ENCODE assay signal across 22 mouse cellular contexts in genomic region chr4:33446265-33446664, GRCm38 (mm10).
DNase-seq lines count a peak whose midpoint lies in the region; ATAC-seq and TF ChIP-seq lines count a peak whose summit lies in the region.
"Had no signal": no experiment of that assay in that cellular context is flagged by ENCODE, and none has a peak within 500 bp of the region (broad histone marks: within the 10 kb centered on the region; RNA-seq: fewer than 3 reads in every experiment).

No protein-coding gene starts in this region.

- H3K9me3 ChIP-seq in MEL (replicated peaks; ENCODE audit: insufficient read depth, low read length), result no peaks in the 10 kb centered on the region
- H3K9me3 ChIP-seq in stomach, postnatal 0 days (ENCODE audit: control insufficient read depth, low read length), result no peaks in the 10 kb centered on the region
- H3K9me3 ChIP-seq: embryonic facial prominence, embryonic 15.5 days; forebrain, embryonic 12.5 days; heart, embryonic 10.5 days; hindbrain, embryonic 13.5 days; intestine, embryonic 15.5 days had no signal

- no peaks in the 10 kb centered on the region for H3K27me3 ChIP-seq in MEL (ENCODE audit: control insufficient read depth in 1 of 2, insufficient read depth in 2 of 2, low read length in 2 of 2)
- no peaks in the 10 kb centered on the region for H3K27me3 ChIP-seq in stomach, postnatal 0 days (ENCODE audit: control insufficient read depth, insufficient read depth, low read length)
- H3K27me3 ChIP-seq: embryonic facial prominence, embryonic 15.5 days; forebrain, embryonic 12.5 days; hindbrain, embryonic 13.5 days; intestine, embryonic 15.5 days had no signal

- TF ChIP-seq POLR2A in MEL (IDR thresholded peaks at IDR 0.05; ENCODE audit: control insufficient read depth in 1 of 2, insufficient read depth in 1 of 2, low read depth in 1 of 2, low read length in 2 of 2, poor library complexity in 1 of 2), result no peak

- no peak overlapping the region for H3K9ac ChIP-seq in MEL (ENCODE audit: control insufficient read depth, low read depth, low read length, poor library complexity, severe bottlenecking)
- H3K9ac ChIP-seq in stomach, postnatal 0 days (ENCODE audit: low read length), result no peak overlapping the region
- H3K9ac ChIP-seq: embryonic facial prominence, embryonic 15.5 days; forebrain, embryonic 12.5 days; hindbrain, embryonic 13.5 days; intestine, embryonic 15.5 days had no signal

- no peaks in the 10 kb centered on the region for H3K79me2 ChIP-seq in MEL (ENCODE audit: control insufficient read depth, insufficient read depth, low read length, poor library complexity)

- TF ChIP-seq RAD21 in MEL (IDR thresholded peaks at IDR 0.05; ENCODE audit: low read depth, low read length), result no peak

- no peak overlapping the region for H3K27ac ChIP-seq in MEL (ENCODE audit: control insufficient read depth, low read depth, low read length)
- no peak overlapping the region for H3K27ac ChIP-seq in stomach, postnatal 0 days (replicated peaks)
- H3K27ac ChIP-seq: embryonic facial prominence, embryonic 15.5 days; forebrain, embryonic 12.5 days; heart, embryonic 10.5 days; hindbrain, embryonic 13.5 days; hindbrain, postnatal 0 days; intestine, embryonic 15.5 days had no signal

- no peak for TF ChIP-seq CTCF in MEL (IDR thresholded peaks at IDR 0.05 in 2 of 3, conservative IDR thresholded peaks at IDR 0.05 in 1 of 3; ENCODE audit: control insufficient read depth in 1 of 3, insufficient read depth in 1 of 3, low read depth in 2 of 3, low read length in 3 of 3, poor library complexity in 1 of 3, severe bottlenecking in 1 of 3)
- TF ChIP-seq CTCF in stomach, postnatal 0 days (IDR thresholded peaks at IDR 0.05; ENCODE audit: low read depth), result no peak

- 85% methylated on average over 3 of the region's 3 CpGs for WGBS in stomach, postnatal 0 days

- H3K4me2 ChIP-seq in stomach, postnatal 0 days (replicated peaks; ENCODE audit: low read depth), result no peak overlapping the region
- H3K4me2 ChIP-seq: embryonic facial prominence, embryonic 15.5 days; forebrain, embryonic 12.5 days; hindbrain, embryonic 13.5 days; intestine, embryonic 15.5 days had no signal

- DNase-seq in 3134 (ENCODE audit: extremely low read depth, insufficient read length, low spot score) (peak; percentile 42), 416B (ENCODE audit: low read depth) (peak; percentile 72), MEL (ENCODE audit: low read depth, low spot score) (peak; percentile 38)
- peak; percentile 47 for DNase-seq in induced T-regulatory cell, adult 2 months (ENCODE audit: low read depth)
- no peak for DNase-seq in stomach, postnatal 0 days (ENCODE audit: low spot score)
- no peak for DNase-seq in embryo, embryonic 10 days (ENCODE audit: low spot score)
- DNase-seq in right cerebral cortex, postnatal 36 days (ENCODE audit: low spot score in 2 of 2), result no peak
- DNase-seq: adrenal gland, postnatal 10 days; cerebellum, adult 11-12 months; cerebellum, adult 9-11 months; embryo, embryonic 11 days; gastrocnemius, postnatal 10 days; heart, adult 18-20 months; heart, postnatal 10 days; kidney, adult 18-20 months had no signal

- ATAC-seq in stomach, postnatal 0 days (ENCODE audit: low FRiP score, low TSS enrichment), result no peak
- ATAC-seq: forebrain, embryonic 16.5 days; intestine, embryonic 15.5 days had no signal

- peaks cover 0 to 6% of the 10 kb centered on the region in 2 experiments; a peak in 3 of 4 replicates for H3K4me1 ChIP-seq in MEL (ENCODE audit: control insufficient read depth in 1 of 2, insufficient read depth in 2 of 2, low read length in 2 of 2)
- H3K4me1 ChIP-seq in stomach, postnatal 0 days (replicated peaks; ENCODE audit: control insufficient read depth, insufficient read depth), result no peaks in the 10 kb centered on the region
- H3K4me1 ChIP-seq: embryonic facial prominence, embryonic 15.5 days; heart, embryonic 10.5 days; intestine, embryonic 15.5 days had no signal

- no peak for TF ChIP-seq EP300 in MEL (IDR thresholded peaks at IDR 0.05; ENCODE audit: low read depth in 1 of 2, low read length in 2 of 2)
- no peak for TF ChIP-seq EP300 in stomach, postnatal 0 days (optimal IDR thresholded peaks at IDR 0.05)

- H3K4me3 ChIP-seq in MEL (ENCODE audit: control insufficient read depth in 1 of 2, insufficient read depth in 1 of 2, low read depth in 2 of 2, low read length in 2 of 2), result no peak overlapping the region
- no peak overlapping the region for H3K4me3 ChIP-seq in stomach, postnatal 0 days (ENCODE audit: low read depth, low read length)
- H3K4me3 ChIP-seq: embryonic facial prominence, embryonic 15.5 days; forebrain, embryonic 12.5 days; heart, embryonic 10.5 days; hindbrain, embryonic 13.5 days; intestine, embryonic 15.5 days had no signal

- H3K36me3 ChIP-seq in MEL (ENCODE audit: control insufficient read depth in 1 of 2, insufficient read depth in 2 of 2, low read length in 2 of 2), result peaks cover 7 to 12% of the 10 kb centered on the region in 2 experiments
- no peaks in the 10 kb centered on the region for H3K36me3 ChIP-seq in stomach, postnatal 0 days (ENCODE audit: control insufficient read depth, insufficient read depth, low read length)
- H3K36me3 ChIP-seq: embryonic facial prominence, embryonic 15.5 days; forebrain, embryonic 12.5 days; heart, embryonic 10.5 days; hindbrain, embryonic 13.5 days; intestine, embryonic 15.5 days had no signal

TF ChIP-seq in MEL, 35 proteins besides CTCF, POLR2A, EP300 and RAD21:
- TF ChIP-seq GATA1 (IDR thresholded peaks at IDR 0.05; ENCODE audit: low read depth, low read length) (no peak), ZMIZ1 (IDR thresholded peaks at IDR 0.05; ENCODE audit: low read depth, low read length) (no peak), POLR2AphosphoS5 (IDR thresholded peaks at IDR 0.05; ENCODE audit: borderline replicate concordance, low read depth, low read length) (no peak), TBP (IDR thresholded peaks at IDR 0.05; ENCODE audit: low read depth, low read length) (no peak), ZNF384 (IDR thresholded peaks at IDR 0.05; ENCODE audit: low read depth, low read length) (no peak), NRF1 (IDR thresholded peaks at IDR 0.05; ENCODE audit: insufficient read depth, low read depth, low read length, poor library complexity, severe bottlenecking) (no peak), SIN3A (IDR thresholded peaks at IDR 0.05; ENCODE audit: low read length) (no peak), ZC3H11A (IDR thresholded peaks at IDR 0.05; ENCODE audit: low read depth, low read length) (no peak)

Comparison
In these comparisons a context has a peak if more than half of its experiments do, and no peak if none do; other contexts are left out.
1. DNase-seq: peak in 3134 (single experiment), 416B (single experiment), MEL (single experiment) and induced T-regulatory cell, adult 2 months (single experiment); none in stomach, postnatal 0 days (single experiment), embryo, embryonic 10 days (single experiment) and right cerebral cortex, postnatal 36 days (0 of 2).